Mouse (Mus musculus): ENCODE measurements at regions not wholly inside any gene's neighbourhood (a gene's known extent, or its start where the extent isn't known, plus 50 kb on each side); places are given as distances from the start of the nearest gene placed in this dataset.

GRCm38 (mm10) chr2:172648072-172648471 is 98.7 kb downstream of the Tfap2c start:
- 54% methylated on average over 11 of the region's 11 CpGs for WGBS

GRCm38 (mm10) chr2:172660479-172660878 is 111.1 kb downstream of the Tfap2c start:
- Histone ChIP-seq H3K9ac (no peak overlapping the region), H3K4me2 (replicated peaks) (no peak overlapping the region), H3K9me3 (replicated peaks) (no peaks in the 10 kb centered on the region), H3K27ac (replicated peaks) (peak overlapping the region; percentile 79), H3K36me3 (no peaks in the 10 kb centered on the region), H3K4me1 (peaks cover 26% of the 10 kb centered on the region), H3K4me3 (replicated peaks) (no peak overlapping the region), H3K27me3 (peaks cover 12% of the 10 kb centered on the region)
- no peak for ATAC-seq (ENCODE audit: insufficient number of reproducible peaks, low FRiP score, low TSS enrichment, low read depth)
- 47% methylated on average over 10 of the region's 10 CpGs for WGBS

More at GRCm38 (mm10) chr2:172648072-172648471, 98.7 kb downstream of the Tfap2c start:
- no peak overlapping the region for H3K9ac ChIP-seq
- H3K4me1 ChIP-seq = peaks cover 11% of the 10 kb centered on the region
- H3K9me3 ChIP-seq (replicated peaks) = no peaks in the 10 kb centered on the region
- ATAC-seq (ENCODE audit: insufficient number of reproducible peaks, low FRiP score, low TSS enrichment, low read depth) = no peak
- H3K4me3 ChIP-seq (replicated peaks) = no peak overlapping the region
- no peak overlapping the region for H3K27ac ChIP-seq (replicated peaks)
- H3K4me2 ChIP-seq (replicated peaks) = no peak overlapping the region
- no peaks in the 10 kb centered on the region for H3K36me3 ChIP-seq
- 0 out of 2 replicates have a peak, but pooled peaks cover 5% of the 10 kb centered on the region for H3K27me3 ChIP-seq

- ATAC-seq (ENCODE audit: insufficient number of reproducible peaks, low FRiP score, low TSS enrichment, low read depth) = no peak
- Histone ChIP-seq H3K9ac (no peak overlapping the region), H3K4me3 (replicated peaks) (no peak overlapping the region), H3K4me2 (replicated peaks) (no peak overlapping the region), H3K27me3 (peaks cover 12% of the 10 kb centered on the region), H3K4me1 (peaks cover 26% of the 10 kb centered on the region), H3K27ac (replicated peaks) (peak overlapping the region; percentile 79), H3K9me3 (replicated peaks) (no peaks in the 10 kb centered on the region), H3K36me3 (no peaks in the 10 kb centered on the region)
- 7% methylated on average over 7 of the region's 7 CpGs for WGBS
These were observed 111.5 kb downstream of the Tfap2c start for GRCm38 (mm10) chr2:172660916-172661315.

- H3K27ac ChIP-seq (replicated peaks) = peak overlapping the region; percentile 79
- H3K9ac ChIP-seq = no peak overlapping the region
- WGBS = 7% methylated on average over 15 of the region's 15 CpGs
- H3K36me3 ChIP-seq = no peaks in the 10 kb centered on the region
- H3K4me3 ChIP-seq (replicated peaks) = no peak overlapping the region
- peaks cover 12% of the 10 kb centered on the region for H3K27me3 ChIP-seq
- peaks cover 26% of the 10 kb centered on the region for H3K4me1 ChIP-seq
- H3K9me3 ChIP-seq (replicated peaks) = no peaks in the 10 kb centered on the region
- peak overlapping the region; percentile 26 for H3K4me2 ChIP-seq (replicated peaks)
- no peak for ATAC-seq (ENCODE audit: insufficient number of reproducible peaks, low FRiP score, low TSS enrichment, low read depth)
These were observed 112.1 kb downstream of the Tfap2c start for GRCm38 (mm10) chr2:172661418-172661980.

- peaks cover 26% of the 10 kb centered on the region for H3K4me1 ChIP-seq
- H3K27me3 ChIP-seq = peaks cover 12% of the 10 kb centered on the region
- 63% methylated on average over 11 of the region's 11 CpGs for WGBS
- no peaks in the 10 kb centered on the region for H3K36me3 ChIP-seq
- H3K4me3 ChIP-seq (replicated peaks) = no peak overlapping the region
- no peak for ATAC-seq (ENCODE audit: insufficient number of reproducible peaks, low FRiP score, low TSS enrichment, low read depth)
- peak overlapping the region; percentile 2; the same call in 1 of the 2 replicates for H3K27ac ChIP-seq (replicated peaks)
- H3K9me3 ChIP-seq (replicated peaks) = no peaks in the 10 kb centered on the region
- no peak overlapping the region for H3K4me2 ChIP-seq (replicated peaks)
- H3K9ac ChIP-seq = no peak overlapping the region
These were observed 112.8 kb downstream of the Tfap2c start for GRCm38 (mm10) chr2:172662165-172662564.

GRCm38 (mm10) chr2:172663681-172664080 is 114.3 kb downstream of the Tfap2c start:
- no peaks in the 10 kb centered on the region for H3K36me3 ChIP-seq
- peaks cover 26% of the 10 kb centered on the region for H3K4me1 ChIP-seq
- H3K27ac ChIP-seq (replicated peaks) = no peak overlapping the region
- no peak for ATAC-seq (ENCODE audit: insufficient number of reproducible peaks, low FRiP score, low TSS enrichment, low read depth)
- H3K4me3 ChIP-seq (replicated peaks) = no peak overlapping the region
- H3K4me2 ChIP-seq (replicated peaks) = no peak overlapping the region
- H3K9me3 ChIP-seq (replicated peaks) = no peaks in the 10 kb centered on the region
- no peak overlapping the region for H3K9ac ChIP-seq
- H3K27me3 ChIP-seq = peaks cover 12% of the 10 kb centered on the region
- WGBS = 10% methylated on average over 6 of the region's 6 CpGs

- H3K4me3 ChIP-seq (replicated peaks) = no peak overlapping the region
- no peak for ATAC-seq (ENCODE audit: insufficient number of reproducible peaks, low FRiP score, low TSS enrichment, low read depth)
- no peaks in the 10 kb centered on the region for H3K36me3 ChIP-seq
- H3K9ac ChIP-seq = no peak overlapping the region
- H3K4me2 ChIP-seq (replicated peaks) = no peak overlapping the region
- 39% methylated on average over 2 of the region's 2 CpGs for WGBS
- H3K27me3 ChIP-seq = no peaks in the 10 kb centered on the region
- no peaks in the 10 kb centered on the region for H3K9me3 ChIP-seq (replicated peaks)
- H3K27ac ChIP-seq (replicated peaks) = no peak overlapping the region
- H3K4me1 ChIP-seq = no peaks in the 10 kb centered on the region
These were observed 123.7 kb downstream of the Tfap2c start for GRCm38 (mm10) chr2:172673081-172673480.

GRCm38 (mm10) chr2:172674641-172675040 is 125.2 kb downstream of the Tfap2c start:
- ATAC-seq (ENCODE audit: insufficient number of reproducible peaks, low FRiP score, low TSS enrichment, low read depth) = no peak
- H3K36me3 ChIP-seq = no peaks in the 10 kb centered on the region
- no peak overlapping the region for H3K4me2 ChIP-seq (replicated peaks)
- no peaks in the 10 kb centered on the region for H3K27me3 ChIP-seq
- no peaks in the 10 kb centered on the region for H3K9me3 ChIP-seq (replicated peaks)
- WGBS = 71% methylated on average over 8 of the region's 8 CpGs
- H3K27ac ChIP-seq (replicated peaks) = no peak overlapping the region
- no peaks in the 10 kb centered on the region for H3K4me1 ChIP-seq
- no peak overlapping the region for H3K9ac ChIP-seq
- no peak overlapping the region for H3K4me3 ChIP-seq (replicated peaks)

- Histone ChIP-seq H3K4me3 (replicated peaks) (no peak overlapping the region), H3K9me3 (replicated peaks) (no peaks in the 10 kb centered on the region), H3K9ac (no peak overlapping the region), H3K36me3 (no peaks in the 10 kb centered on the region), H3K4me1 (no peaks in the 10 kb centered on the region), H3K4me2 (replicated peaks) (no peak overlapping the region), H3K27me3 (no peaks in the 10 kb centered on the region), H3K27ac (replicated peaks) (no peak overlapping the region)
- no peak for ATAC-seq (ENCODE audit: insufficient number of reproducible peaks, low FRiP score, low TSS enrichment, low read depth)
- 53% methylated on average over 15 of the region's 15 CpGs for WGBS
These were observed 125.7 kb downstream of the Tfap2c start for GRCm38 (mm10) chr2:172675081-172675480.

- no peak overlapping the region for H3K9ac ChIP-seq
- H3K4me3 ChIP-seq (replicated peaks) = no peak overlapping the region
- 93% methylated on average over 1 of the region's 1 CpGs for WGBS
- no peaks in the 10 kb centered on the region; the same call in 1 of the 2 replicates for H3K27me3 ChIP-seq
- no peaks in the 10 kb centered on the region for H3K36me3 ChIP-seq
- no peak for ATAC-seq (ENCODE audit: insufficient number of reproducible peaks, low FRiP score, low TSS enrichment, low read depth)
- H3K4me2 ChIP-seq (replicated peaks) = no peak overlapping the region
- no peaks in the 10 kb centered on the region for H3K9me3 ChIP-seq (replicated peaks)
- no peak overlapping the region for H3K27ac ChIP-seq (replicated peaks)
- H3K4me1 ChIP-seq = peaks cover 7% of the 10 kb centered on the region; the same call in 1 of the 2 replicates
These were observed 140.8 kb downstream of the Tfap2c start for GRCm38 (mm10) chr2:172690196-172690595.

- Histone ChIP-seq H3K4me2 (replicated peaks) (no peak overlapping the region), H3K9ac (no peak overlapping the region), H3K27ac (replicated peaks) (no peak overlapping the region), H3K9me3 (replicated peaks) (no peaks in the 10 kb centered on the region), H3K36me3 (no peaks in the 10 kb centered on the region), H3K27me3 (no peaks in the 10 kb centered on the region; the same call in 1 of the 2 replicates), H3K4me1 (0 out of 2 replicates have a peak, but pooled peaks cover 4% of the 10 kb centered on the region), H3K4me3 (replicated peaks) (no peak overlapping the region)
- ATAC-seq (ENCODE audit: insufficient number of reproducible peaks, low FRiP score, low TSS enrichment, low read depth) = no peak
- 52% methylated on average over 9 of the region's 9 CpGs for WGBS
These were observed 141.7 kb downstream of the Tfap2c start for GRCm38 (mm10) chr2:172690931-172691651.

Measured in embryonic facial prominence, embryonic 15.5 days (tissue).